Mouse (Mus musculus) ES-E14 (cell line): ENCODE results near the gene Ckap2l.

Experiments used
- CHD2 ChIP-seq: IDR thresholded peaks from 2 replicates; pipeline ENCODE4 v1.6.1; 2014; ENCODE audit warnings: mild to moderate bottlenecking, low read depth, low read length, inconsistent platforms
- ZC3H11A ChIP-seq: IDR thresholded peaks from 2 replicates; pipeline ENCODE4 v1.6.1; 2012; ENCODE audit warnings: low read depth, mild to moderate bottlenecking, inconsistent platforms, low read length, borderline replicate concordance
- ZNF384 ChIP-seq: IDR thresholded peaks from 2 replicates; pipeline ENCODE4 v1.6.1; 2012; ENCODE audit warnings: low read depth, low read length, inconsistent platforms

DNA sequence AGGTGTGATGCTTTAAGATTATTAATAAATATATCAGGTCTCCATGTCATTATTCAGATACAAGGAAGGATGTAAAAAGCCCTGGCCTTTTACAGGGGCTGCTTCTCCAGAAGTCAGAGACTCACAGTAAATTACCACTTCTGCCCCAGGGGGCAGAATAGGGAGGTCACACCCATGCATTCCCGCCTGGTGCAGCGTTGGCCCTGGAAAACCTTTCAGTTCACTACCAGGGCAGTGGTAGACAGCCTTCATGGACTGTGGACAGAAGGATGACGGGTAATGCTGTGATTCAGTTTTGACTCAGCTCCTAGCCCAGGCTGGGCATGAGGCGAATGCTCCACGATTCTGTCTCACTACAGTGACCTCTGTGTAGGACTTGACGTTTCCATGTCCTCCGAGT lies 50.6 kb downstream of the Ckap2l start:
- TF ChIP-seq ZC3H11A (no peak), ZNF384 (no peak), CHD2 (no peak)
